Mouse (Mus musculus): ENCODE measurements around the gene Spats2l. TPM values are rescaled to one million over a fixed set of nuclear protein-coding genes. Genes with fewer than 3 reads are reported as not detected.

Gene Spats2l
- total and polyA plus RNA-seq, 3 experiments = not detected

DNA sequence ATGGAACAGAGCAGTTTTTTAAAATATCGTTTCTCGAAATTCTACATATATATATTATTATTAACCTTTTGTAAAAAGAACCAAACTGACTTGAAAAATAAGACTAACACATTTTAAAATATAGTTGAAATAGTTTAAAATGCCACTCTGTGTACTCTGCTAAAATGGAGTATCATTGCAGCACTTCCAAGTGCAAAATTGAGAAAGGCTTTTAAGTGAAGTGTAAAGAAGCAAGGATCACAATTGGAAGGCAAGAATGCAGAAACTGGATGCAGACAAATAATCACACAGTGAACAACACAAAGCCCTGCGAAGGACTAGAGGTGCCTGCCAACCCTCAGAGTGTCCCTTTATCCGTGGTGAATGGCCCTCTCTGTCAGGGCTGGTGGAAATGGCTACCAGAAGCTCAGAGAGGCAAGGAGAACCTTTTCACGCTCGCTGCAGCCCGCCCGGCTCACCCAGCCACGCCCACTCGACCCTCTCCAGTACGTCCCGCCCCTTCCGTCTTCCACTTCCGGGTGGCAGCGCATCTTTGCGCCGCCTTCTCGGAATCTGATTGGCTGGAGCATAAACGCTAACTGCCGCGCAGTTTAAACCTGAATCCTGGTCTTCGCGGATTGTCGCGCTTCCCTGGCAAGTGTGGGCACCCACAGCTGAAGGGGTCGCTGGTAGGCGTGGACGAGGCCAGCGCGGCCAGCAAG is 221.6 kb downstream of the Spats2l start, which contains the start of gene Sgo2a:
Gene Sgo2a, plus strand, starts transcription at position 540 of the 701 bp plus-strand sequence.
- Histone ChIP-seq H3K9me3 (replicated peaks; ENCODE audit: insufficient read depth, low read length) (no peaks in the 10 kb centered on the region), H3K27ac (ENCODE audit: control insufficient read depth, low read depth, low read length) (peak within 1 kb of the TSS; percentile 42), H3K4me3 (ENCODE audit: control insufficient read depth in 1 of 2, insufficient read depth in 1 of 2, low read depth in 2 of 2, low read length in 2 of 2) (peak within 1 kb of the TSS; percentile 77 to 98), H3K4me1 (ENCODE audit: control insufficient read depth in 1 of 2, insufficient read depth in 2 of 2, low read length in 2 of 2) (peaks cover 5 to 6% of the 10 kb centered on the region in 2 experiments), H3K9ac (ENCODE audit: control insufficient read depth, low read depth, low read length, poor library complexity, severe bottlenecking) (peak within 1 kb of the TSS; percentile 81), H3K79me2 (ENCODE audit: control insufficient read depth, insufficient read depth, low read length, poor library complexity) (peaks cover 19% of the 10 kb centered on the region), H3K27me3 (ENCODE audit: control insufficient read depth in 1 of 2, insufficient read depth in 2 of 2, low read length in 2 of 2) (no peaks in the 10 kb centered on the region), H3K36me3 (ENCODE audit: control insufficient read depth in 1 of 2, insufficient read depth in 2 of 2, low read length in 2 of 2) (peaks cover under 1 to 15% of the 10 kb centered on the region in 2 experiments)
- peak; percentile 72 to 96 for TF ChIP-seq POLR2A (IDR thresholded peaks at IDR 0.05; ENCODE audit: control insufficient read depth in 1 of 2, insufficient read depth in 1 of 2, low read depth in 1 of 2, low read length in 2 of 2, poor library complexity in 1 of 2)
- 0 out of 2 replicates have a peak, but pooled peaks have one; percentile 18 for TF ChIP-seq MAZ (IDR thresholded peaks at IDR 0.05; ENCODE audit: low read depth, low read length)
- peak; percentile 91 for TF ChIP-seq NELFE (IDR thresholded peaks at IDR 0.05; ENCODE audit: low read depth, low read length)
- peak; percentile 86 for TF ChIP-seq TBP (IDR thresholded peaks at IDR 0.05; ENCODE audit: low read depth, low read length)
- peak in 1 of 2 experiments; percentile 37; a peak in 1 of 4 replicates for TF ChIP-seq EP300 (IDR thresholded peaks at IDR 0.05; ENCODE audit: low read depth in 1 of 2, low read length in 2 of 2)
- peak; percentile 56; the same call in 1 of the 2 replicates for TF ChIP-seq MYC (IDR thresholded peaks at IDR 0.05; ENCODE audit: low read depth, low read length)
- TF ChIP-seq MYB (IDR thresholded peaks at IDR 0.05; ENCODE audit: low read depth, low read length) = peak; percentile 59; the same call in 1 of the 2 replicates
- no peak for TF ChIP-seq ZMIZ1 (IDR thresholded peaks at IDR 0.05; ENCODE audit: low read depth, low read length)
- no peak for TF ChIP-seq JUND (IDR thresholded peaks at IDR 0.05; ENCODE audit: low read depth, low read length)
- TF ChIP-seq MXI1 (IDR thresholded peaks at IDR 0.05; ENCODE audit: low read depth, low read length) = peak; percentile 91; the same call in 1 of the 2 replicates
- peak; percentile 51; the same call in 1 of the 2 replicates for TF ChIP-seq NRF1 (IDR thresholded peaks at IDR 0.05; ENCODE audit: insufficient read depth, low read depth, low read length, poor library complexity, severe bottlenecking)
- TF ChIP-seq POLR2AphosphoS2 (IDR thresholded peaks at IDR 0.05; ENCODE audit: low read length) = peak; percentile 81; the same call in 1 of the 2 replicates
- TF ChIP-seq POLR2AphosphoS5 (IDR thresholded peaks at IDR 0.05; ENCODE audit: borderline replicate concordance, low read depth, low read length) = peak; percentile 74; the same call in 1 of the 2 replicates
- TF ChIP-seq ZNF384 (IDR thresholded peaks at IDR 0.05; ENCODE audit: low read depth, low read length) = 0 out of 2 replicates have a peak, but pooled peaks have one; percentile 10
- no peak for TF ChIP-seq USF1 (IDR thresholded peaks at IDR 0.05; ENCODE audit: low read depth, low read length)
- TF ChIP-seq E2F4 (IDR thresholded peaks at IDR 0.05; ENCODE audit: borderline replicate concordance, low read depth, low read length) = peak; percentile 88
- peak; percentile 70 for TF ChIP-seq CHD2 (IDR thresholded peaks at IDR 0.05; ENCODE audit: low read length)
- no peak for TF ChIP-seq MAFK (IDR thresholded peaks at IDR 0.05; ENCODE audit: borderline replicate concordance, low read depth, low read length)
- TF ChIP-seq MEF2A (IDR thresholded peaks at IDR 0.05; ENCODE audit: extremely low read depth, insufficient replicate concordance, low read depth, low read length, poor library complexity, severe bottlenecking) = no peak
- TF ChIP-seq RCOR1 (IDR thresholded peaks at IDR 0.05; ENCODE audit: low read depth, low read length) = peak; percentile 43; the same call in 1 of the 2 replicates
- peak; percentile 93 for TF ChIP-seq SIN3A (IDR thresholded peaks at IDR 0.05; ENCODE audit: low read length)
- TF ChIP-seq ZC3H11A (IDR thresholded peaks at IDR 0.05; ENCODE audit: low read depth, low read length) = no peak
- TF ChIP-seq GATA1 (IDR thresholded peaks at IDR 0.05; ENCODE audit: low read depth, low read length) = no peak
- peak; percentile 77 for TF ChIP-seq MAX (IDR thresholded peaks at IDR 0.05; ENCODE audit: low read length)
- TF ChIP-seq ELF1 (IDR thresholded peaks at IDR 0.05; ENCODE audit: low read depth, low read length) = peak; percentile 97
- peak; percentile 87 for TF ChIP-seq HCFC1 (IDR thresholded peaks at IDR 0.05; ENCODE audit: low read depth, low read length)
- TF ChIP-seq UBTF (IDR thresholded peaks at IDR 0.05; ENCODE audit: borderline replicate concordance, insufficient read depth, low read depth, low read length) = no peak
- TF ChIP-seq TCF12 (IDR thresholded peaks at IDR 0.05; ENCODE audit: low read depth, low read length) = peak; percentile 64
- peak; percentile 65; the same call in 1 of the 2 replicates for TF ChIP-seq KAT2A (conservative IDR thresholded peaks at IDR 0.05; ENCODE audit: low read depth, low read length)
- no peak for TF ChIP-seq SMC3 (IDR thresholded peaks at IDR 0.05; ENCODE audit: low read depth, low read length)
- TF ChIP-seq ETS1 (IDR thresholded peaks at IDR 0.05; ENCODE audit: low read depth, low read length) = 0 out of 2 replicates have a peak, but pooled peaks have one; percentile 30
- TF ChIP-seq BHLHE40 (IDR thresholded peaks at IDR 0.05; ENCODE audit: borderline replicate concordance, low read depth, low read length) = no peak
- DNase-seq (ENCODE audit: low read depth, low spot score) = peak; percentile 97

Measured in MEL (cell line).